Mouse (Mus musculus) erythroblast, embryonic 14.5 days (primary cell): ENCODE measurements at regions not wholly inside any gene's neighbourhood (a gene's known extent, or its start where the extent isn't known, plus 50 kb on each side); places are given as distances from the start of the nearest gene placed in this dataset.

Experiments used
- H3K27me3 ChIP-seq: 2 replicates; pipeline ENCODE4 v1.6.1; 2012; ENCODE audit warnings: inconsistent platforms; ENCODE audit not compliant: control insufficient read depth
- H3K36me3 ChIP-seq: 2 replicates; pipeline ENCODE4 v1.6.1; 2012; ENCODE audit warnings: mild to moderate bottlenecking, inconsistent platforms; ENCODE audit not compliant: control insufficient read depth
- H3K4me1 ChIP-seq: 2 replicates; pipeline ENCODE4 v1.6.1; 2012; ENCODE audit warnings: inconsistent platforms; ENCODE audit not compliant: control insufficient read depth
- H3K4me3 ChIP-seq: replicated peaks from 2 replicates; pipeline ENCODE3; 2012; ENCODE audit warnings: moderate library complexity, mild to moderate bottlenecking, inconsistent platforms
- H3K9me3 ChIP-seq: 2 replicates; pipeline ENCODE4 v1.6.1; 2012; ENCODE audit warnings: low read length, inconsistent platforms, mixed read lengths; ENCODE audit not compliant: control insufficient read depth
- GATA1 ChIP-seq: IDR thresholded peaks from 2 replicates; pipeline ENCODE4 v1.6.1; 2012; ENCODE audit warnings: low read length, inconsistent platforms, mixed read lengths
- TAL1 ChIP-seq: IDR thresholded peaks from 3 replicates; pipeline ENCODE4 v1.6.1; 2012; ENCODE audit warnings: low read length, inconsistent platforms, mixed read lengths

DNA sequence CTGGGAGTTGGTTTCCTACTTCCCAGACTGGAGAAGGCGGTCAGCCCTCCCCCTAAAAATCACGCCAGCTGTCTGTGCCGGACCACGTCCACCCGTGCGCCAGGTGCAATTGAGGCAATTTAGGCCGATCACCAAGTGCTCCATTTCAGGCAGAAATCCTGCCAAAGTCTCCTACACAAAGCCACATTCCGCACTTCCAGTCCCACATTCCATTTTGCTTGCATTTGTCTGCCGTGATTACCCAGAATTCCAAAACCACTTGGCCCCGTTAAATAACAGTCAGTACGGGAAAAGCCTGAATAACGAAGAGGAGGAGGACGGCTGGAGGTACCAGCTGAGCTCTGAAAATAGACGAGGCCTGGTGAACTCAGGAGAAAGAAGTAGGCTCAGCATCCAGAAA is 167.1 kb upstream of the Srrm4 start:
- no peaks in the 10 kb centered on the region for H3K27me3 ChIP-seq
- H3K4me3 ChIP-seq = no peak overlapping the region
- no peaks in the 10 kb centered on the region for H3K36me3 ChIP-seq
- no peak for TF ChIP-seq GATA1
- no peak for TF ChIP-seq TAL1
- H3K9me3 ChIP-seq = peaks cover 64% of the 10 kb centered on the region
- no peaks in the 10 kb centered on the region for H3K4me1 ChIP-seq

DNA sequence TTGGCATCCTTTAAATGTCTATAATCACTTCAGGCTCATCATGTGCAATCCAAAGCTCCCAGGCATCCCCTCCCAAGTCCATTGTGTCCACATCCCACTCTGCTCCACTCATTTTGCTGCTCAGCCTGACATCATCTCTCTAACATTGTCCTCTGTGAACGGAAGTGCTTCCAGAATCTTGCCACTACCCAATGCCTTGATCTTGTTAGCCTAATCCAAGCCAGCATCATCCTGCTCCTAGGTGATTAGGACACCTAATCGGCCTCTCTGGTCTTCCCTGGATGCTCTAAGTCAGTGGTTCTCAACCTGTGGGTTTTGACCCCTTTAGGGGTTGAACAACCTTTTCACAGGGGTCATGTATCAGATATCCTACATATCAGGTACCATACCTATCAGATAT is 161.3 kb upstream of the Srrm4 start:
- Histone ChIP-seq H3K4me1 (no peaks in the 10 kb centered on the region), H3K9me3 (peaks cover 34% of the 10 kb centered on the region), H3K36me3 (no peaks in the 10 kb centered on the region), H3K4me3 (no peak overlapping the region), H3K27me3 (no peaks in the 10 kb centered on the region)
- TF ChIP-seq TAL1 = no peak
- no peak for TF ChIP-seq GATA1

DNA sequence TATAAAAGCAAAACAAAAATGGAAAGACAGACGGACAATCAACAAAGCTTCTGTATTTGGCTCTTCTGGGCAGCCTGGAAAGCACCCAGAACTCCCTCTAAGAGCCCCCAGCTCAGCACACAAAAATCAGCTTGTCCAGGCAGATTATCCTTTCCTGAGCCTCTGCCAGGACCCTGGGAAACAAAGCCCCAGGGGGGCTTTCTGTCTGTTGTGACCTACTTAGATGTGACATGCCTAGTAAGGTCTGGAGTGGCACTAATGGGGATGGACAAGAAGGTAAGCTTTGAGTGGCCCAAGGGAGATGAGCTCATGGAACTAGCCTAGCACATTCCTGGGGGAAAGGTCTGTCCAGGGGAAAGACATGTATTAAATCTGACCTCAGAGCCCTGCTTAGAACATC is 160.5 kb upstream of the Srrm4 start:
- Histone ChIP-seq H3K4me3 (no peak overlapping the region), H3K9me3 (peaks cover 34% of the 10 kb centered on the region), H3K36me3 (no peaks in the 10 kb centered on the region), H3K27me3 (no peaks in the 10 kb centered on the region), H3K4me1 (no peaks in the 10 kb centered on the region)
- no peak for TF ChIP-seq GATA1
- TF ChIP-seq TAL1 = no peak

- no peak for TF ChIP-seq GATA1
- TF ChIP-seq TAL1 = no peak
- Histone ChIP-seq H3K9me3 (peaks cover 46% of the 10 kb centered on the region), H3K27me3 (no peaks in the 10 kb centered on the region), H3K36me3 (no peaks in the 10 kb centered on the region), H3K4me1 (no peaks in the 10 kb centered on the region), H3K4me3 (no peak overlapping the region)
Measured at GRCm38 (mm10) chr5:116745776-116746175, 154.2 kb upstream of the Srrm4 start.

DNA sequence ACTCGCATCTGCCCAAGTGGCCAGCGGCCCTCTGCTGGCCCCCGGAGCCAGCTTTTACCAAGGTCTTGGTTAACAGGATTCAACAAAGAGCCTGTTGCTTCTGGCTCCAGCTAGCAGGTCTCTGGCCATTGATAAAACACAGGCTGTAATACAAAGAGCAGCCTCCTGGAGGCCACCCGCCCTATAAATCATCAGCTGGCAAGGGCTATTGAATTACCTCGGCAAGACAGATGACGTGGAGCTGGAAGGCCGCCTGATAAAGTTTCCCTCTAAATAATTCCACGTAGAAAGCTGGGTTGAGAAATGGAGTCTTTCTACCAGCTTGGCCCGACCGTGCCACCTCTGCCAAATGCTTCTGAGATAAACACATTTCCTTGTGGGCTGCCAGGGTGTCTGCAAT is 152.8 kb upstream of the Srrm4 start:
- H3K36me3 ChIP-seq = no peaks in the 10 kb centered on the region
- H3K9me3 ChIP-seq = peaks cover 46% of the 10 kb centered on the region
- no peak for TF ChIP-seq GATA1
- no peak for TF ChIP-seq TAL1
- H3K4me1 ChIP-seq = no peaks in the 10 kb centered on the region
- H3K27me3 ChIP-seq = no peaks in the 10 kb centered on the region
- no peak overlapping the region for H3K4me3 ChIP-seq

- Histone ChIP-seq H3K27me3 (no peaks in the 10 kb centered on the region), H3K36me3 (no peaks in the 10 kb centered on the region), H3K4me1 (no peaks in the 10 kb centered on the region), H3K9me3 (peaks cover 54% of the 10 kb centered on the region), H3K4me3 (no peak overlapping the region)
- TF ChIP-seq GATA1 (no peak), TAL1 (no peak)
Measured at GRCm38 (mm10) chr5:116735622-116736021, 144.0 kb upstream of the Srrm4 start.

DNA sequence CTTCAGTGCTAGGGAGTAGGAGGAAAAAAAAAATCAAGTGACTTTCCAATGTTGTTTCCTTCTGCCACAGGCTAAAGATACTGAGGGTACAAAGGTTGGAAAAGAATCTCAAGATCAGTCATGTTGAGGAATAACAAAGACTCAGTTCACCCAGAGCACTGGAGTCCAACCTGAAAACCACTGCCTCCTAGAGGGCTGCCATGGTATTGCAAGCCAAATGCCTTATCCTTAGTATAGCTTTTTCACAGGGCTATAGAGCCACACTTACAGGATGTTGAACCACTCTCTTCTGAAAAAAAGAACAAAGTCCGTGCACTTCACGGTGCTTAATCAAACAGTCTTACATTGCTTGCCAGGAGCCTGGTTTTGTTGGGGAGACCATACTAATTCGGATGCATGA is 139.9 kb upstream of the Srrm4 start:
- TF ChIP-seq GATA1 = no peak
- TF ChIP-seq TAL1 = no peak
- Histone ChIP-seq H3K9me3 (peaks cover 59% of the 10 kb centered on the region), H3K4me1 (no peaks in the 10 kb centered on the region), H3K36me3 (no peaks in the 10 kb centered on the region), H3K27me3 (no peaks in the 10 kb centered on the region), H3K4me3 (no peak overlapping the region)

DNA sequence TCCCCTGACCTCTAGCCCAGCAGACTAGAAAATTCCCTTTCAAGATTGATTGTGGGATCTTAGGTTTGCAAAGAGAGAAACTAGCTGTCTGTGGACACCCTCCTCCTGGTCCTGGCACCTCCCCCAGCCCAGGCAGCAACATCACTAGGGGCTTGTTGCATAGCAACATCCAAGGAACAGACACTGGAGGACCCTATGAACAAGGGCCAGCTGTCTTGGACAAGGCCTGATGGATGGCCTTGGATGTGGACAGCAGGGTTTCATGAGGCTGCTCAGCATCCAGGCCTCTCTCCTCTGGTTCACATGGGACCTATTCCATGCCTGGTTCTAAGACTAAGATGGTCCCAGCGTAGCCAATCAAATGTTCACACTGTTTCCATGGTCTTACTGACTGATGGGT is 127.6 kb upstream of the Srrm4 start:
- no peak overlapping the region for H3K4me3 ChIP-seq
- no peaks in the 10 kb centered on the region for H3K27me3 ChIP-seq
- no peaks in the 10 kb centered on the region for H3K4me1 ChIP-seq
- no peak for TF ChIP-seq GATA1
- no peak for TF ChIP-seq TAL1
- H3K9me3 ChIP-seq = peaks cover 70% of the 10 kb centered on the region
- H3K36me3 ChIP-seq = no peaks in the 10 kb centered on the region

DNA sequence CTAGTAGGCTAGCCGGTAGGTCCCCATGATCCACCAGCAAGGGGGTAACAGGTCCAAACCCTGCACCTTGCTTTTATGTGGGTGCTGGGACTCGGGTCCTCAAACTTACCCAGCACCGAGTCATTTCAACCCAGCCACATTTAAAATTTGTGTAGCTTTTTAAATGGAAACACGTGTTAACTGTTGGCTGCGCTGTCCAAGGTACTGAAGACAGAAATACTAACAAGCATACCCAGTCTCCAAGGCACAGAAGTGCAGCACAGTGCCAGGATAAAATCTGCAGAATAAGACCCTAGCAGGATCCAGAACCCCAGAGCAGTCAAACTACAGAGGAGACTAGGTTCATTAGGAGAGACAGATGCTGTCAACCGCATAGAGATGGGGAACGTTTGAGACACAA is 122.6 kb upstream of the Srrm4 start:
- peaks cover 61% of the 10 kb centered on the region for H3K9me3 ChIP-seq
- no peaks in the 10 kb centered on the region for H3K36me3 ChIP-seq
- no peak overlapping the region for H3K4me3 ChIP-seq
- H3K27me3 ChIP-seq = no peaks in the 10 kb centered on the region
- no peaks in the 10 kb centered on the region for H3K4me1 ChIP-seq
- TF ChIP-seq GATA1 (no peak), TAL1 (no peak)

GRCm38 (mm10) chr5:116712056-116712455 is 120.4 kb upstream of the Srrm4 start:
- H3K9me3 ChIP-seq = peaks cover 61% of the 10 kb centered on the region
- H3K4me1 ChIP-seq = no peaks in the 10 kb centered on the region
- H3K4me3 ChIP-seq = no peak overlapping the region
- no peaks in the 10 kb centered on the region for H3K36me3 ChIP-seq
- TF ChIP-seq TAL1 (no peak), GATA1 (no peak)
- H3K27me3 ChIP-seq = no peaks in the 10 kb centered on the region
